Mouse (Mus musculus) inflammation-experienced regulatory T-cells, adult 16 weeks (primary cell): Measurements from ENCODE around the gene Olfr229. TPM values are rescaled to one million over a fixed set of nuclear protein-coding genes. Genes with fewer than 3 reads are reported as not detected.

Source experiments
- polyA plus RNA-seq: library from polyadenylated mRNA; unstranded; fragments of 100-300 nt; shearing (Covaris generic); gene quantifications from one replicate; pipeline ENCODE4 v1.2.1, GENCODE M21; 2017

Olfr229 gene
- not detected for polyA plus RNA-seq

GRCm38 (mm10) chr9:39907036-39907435 is at the start of gene Olfr229:
Gene Olfr229 (plus strand): TSS chr9:39907336.

GRCm38 (mm10) chr9:39866122-39866521 is 41.0 kb upstream of the Olfr229 start, which contains the start of gene Olfr972:
Gene Olfr972 (plus strand): TSS chr9:39866422.

GRCm38 (mm10) chr9:39937201-39937600 is 30.1 kb downstream of the Olfr229 start, which contains the start of gene Olfr974:
Gene Olfr974 (plus strand): TSS chr9:39937501.

GRCm38 (mm10) chr9:39951946-39952345 is 44.8 kb downstream of the Olfr229 start, which contains the start of gene Olfr975:
Gene Olfr975 (minus strand): TSS chr9:39952046.

GRCm38 (mm10) chr9:39961033-39961432 is 53.9 kb downstream of the Olfr229 start, which contains the start of gene Olfr976:
Gene Olfr976 (minus strand): TSS chr9:39961133.

Other genes starting within 250 kb of the Olfr229 start
- gene Olfr963, start 240.1 kb upstream of the Olfr229 start, polyA plus RNA-seq = not detected
- gene Olfr149, start 200.2 kb upstream of the Olfr229 start, polyA plus RNA-seq = not detected
- not detected for gene Olfr965, start 196.0 kb upstream of the Olfr229 start, polyA plus RNA-seq
- gene Olfr150, start 176.4 kb upstream of the Olfr229 start, polyA plus RNA-seq = not detected
- gene Olfr967, start 161.1 kb upstream of the Olfr229 start, polyA plus RNA-seq = not detected
- not detected for gene Olfr968, start 124.1 kb upstream of the Olfr229 start, polyA plus RNA-seq
- gene Olfr969, start 116.4 kb upstream of the Olfr229 start, polyA plus RNA-seq = not detected
- not detected for gene Olfr970, start 98.5 kb upstream of the Olfr229 start, polyA plus RNA-seq
- gene Olfr971, start 70.5 kb upstream of the Olfr229 start, polyA plus RNA-seq = not detected
- gene Olfr972, start 40.9 kb upstream of the Olfr229 start, polyA plus RNA-seq = not detected
- gene Olfr974, start 30.2 kb downstream of the Olfr229 start, polyA plus RNA-seq = 0.09 TPM
- not detected for gene Olfr975, start 44.7 kb downstream of the Olfr229 start, polyA plus RNA-seq
- not detected for gene Olfr976, start 53.8 kb downstream of the Olfr229 start, polyA plus RNA-seq
- not detected for gene Olfr978, start 84.8 kb downstream of the Olfr229 start, polyA plus RNA-seq
- not detected for gene Olfr979, start 96.1 kb downstream of the Olfr229 start, polyA plus RNA-seq
- not detected for gene Olfr980, start 102.2 kb downstream of the Olfr229 start, polyA plus RNA-seq
- not detected for gene Olfr981, start 114.1 kb downstream of the Olfr229 start, polyA plus RNA-seq
- gene Olfr982, start 166.5 kb downstream of the Olfr229 start, polyA plus RNA-seq = 0.05 TPM
- gene Olfr983, start 186.3 kb downstream of the Olfr229 start, polyA plus RNA-seq = not detected
- not detected for gene Olfr984, start 206.9 kb downstream of the Olfr229 start, polyA plus RNA-seq
- gene Olfr985, start 222.8 kb downstream of the Olfr229 start, polyA plus RNA-seq = not detected
- gene Tmem225, start 240.8 kb downstream of the Olfr229 start, polyA plus RNA-seq = not detected